Mouse (Mus musculus) limb, embryonic 14.5 days (tissue): ENCODE measurements around the gene 4930452B06Rik. TPM values are rescaled to one million over a fixed set of nuclear protein-coding genes. Genes with fewer than 3 reads are reported as not detected.
A peak's percentile ranks its signal among the peaks of the same experiment; 100 is the strongest.

Experiments used
- ATAC-seq: fragments of 200-750 bp; cut with Nextera tagmentation; 2 replicates; pipeline ENCODE4 v1.8.0; 2017; ENCODE audit warnings: low read depth, moderate number of reproducible peaks, moderate TSS enrichment; ENCODE audit not compliant: low FRiP score
- DNase-seq: peaks from one replicate; pipeline ENCODE4 v3.0.0-alpha.2; 2015; ENCODE audit warnings: low spot score
- H3K27ac ChIP-seq: fragments of 300-500 bp; sonication (generic); replicated peaks from 2 replicates; pipeline ENCODE4 v1.5.1; 2014; ENCODE audit warnings: low read depth, mild to moderate bottlenecking, low read length, moderate library complexity, mixed read lengths
- H3K27me3 ChIP-seq: fragments of 300-500 bp; sonication (generic); 2 replicates; pipeline ENCODE4 v1.6.1; 2014; ENCODE audit warnings: low read length, mixed read lengths; ENCODE audit not compliant: control insufficient read depth, insufficient read depth
- H3K36me3 ChIP-seq: fragments of 300-500 bp; sonication (generic); 2 replicates; pipeline ENCODE4 v1.6.1; 2014; ENCODE audit warnings: mild to moderate bottlenecking, low read length, moderate library complexity, mixed read lengths; ENCODE audit not compliant: control insufficient read depth, insufficient read depth
- H3K4me1 ChIP-seq: fragments of 300-500 bp; sonication (generic); 2 replicates; pipeline ENCODE4 v1.6.1; 2014; ENCODE audit warnings: antibody characterized with exemption, low read length, mixed read lengths; ENCODE audit not compliant: control insufficient read depth, insufficient read depth
- H3K4me2 ChIP-seq: fragments of 300-500 bp; sonication (generic); replicated peaks from 2 replicates; pipeline ENCODE4 v1.6.1; 2014; ENCODE audit warnings: low read depth, mild to moderate bottlenecking, low read length, moderate library complexity; ENCODE audit not compliant: severe bottlenecking
- H3K4me3 ChIP-seq: fragments of 300-500 bp; sonication (generic); replicated peaks from 2 replicates; pipeline ENCODE4 v1.5.1; 2014; ENCODE audit warnings: low read length
- H3K9ac ChIP-seq: fragments of 300-500 bp; sonication (generic); 2 replicates; pipeline ENCODE4 v1.6.1; 2014; ENCODE audit warnings: mild to moderate bottlenecking, low read depth, low read length, moderate library complexity; ENCODE audit not compliant: severe bottlenecking
- H3K9me3 ChIP-seq: fragments of 300-500 bp; sonication (generic); 2 replicates; pipeline ENCODE4 v1.6.1; 2016; ENCODE audit warnings: low read length; ENCODE audit not compliant: control insufficient read depth
- POLR2A ChIP-seq: fragments of 200-500 bp; IDR thresholded peaks from 2 replicates; pipeline ENCODE4 v1.8.0; 2012; ENCODE audit warnings: inconsistent platforms, mild to moderate bottlenecking, moderate library complexity, borderline replicate concordance; ENCODE audit not compliant: insufficient read depth, insufficient read length; ENCODE audit errors: extremely low read depth
- WGBS: fragments of 180-500 bp; shearing (Covaris S2); extraction: QIAGEN DNeasy Blood & Tissue Kit; methylation state at CpG from one replicate; pipeline ENCODE4 v1.1.7; 2014; 5-methylcytosine and 5-hydroxymethylcytosine counted together
- polyA plus RNA-seq, 2 experiments: library from polyadenylated mRNA; depleted of rRNA in 1 of 2; stranded (reverse) in 1 of 2; unstranded in 1 of 2; fragments of >200 nt; fragmentation: Nextera tagmentation in 1 of 2; extraction: Ambion mirVana in 1 of 2; gene quantifications; 2 replicates each; pipeline versions ENCODE4 v1.2.1 to v1.2.3; 2012 to 2014

The 4930452B06Rik gene
- polyA plus RNA-seq, 2 experiments: 2.7 to 5.0 TPM

DNA sequence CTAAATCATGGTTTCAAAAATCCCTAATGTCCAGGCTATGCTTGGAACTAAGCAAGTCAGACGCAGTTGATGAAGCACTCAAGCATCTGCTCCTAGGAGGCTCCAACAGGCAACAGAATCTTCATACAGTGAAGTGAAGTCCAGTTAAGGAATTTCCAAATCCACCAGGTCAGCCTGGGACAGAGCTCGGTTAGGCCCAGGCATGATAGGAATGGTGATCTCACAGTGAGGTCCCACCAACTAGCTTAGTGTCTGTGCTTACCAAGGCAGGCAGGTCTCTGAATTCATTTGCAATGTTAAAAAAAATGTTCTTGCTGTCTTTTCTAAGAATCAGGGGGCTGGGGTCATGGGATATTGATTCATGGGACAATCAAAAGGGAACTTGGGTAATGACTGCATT lies 236.3 kb downstream of the 4930452B06Rik start:
- ATAC-seq: no peak
- 70% methylated on average over 2 of the region's 2 CpGs for WGBS

GRCm38 (mm10) chr14:8422833-8423232 lies 243.2 kb downstream of the 4930452B06Rik start:
- Histone ChIP-seq H3K27ac (no peak overlapping the region), H3K4me1 (peaks cover 4% of the 10 kb centered on the region; the same call in 1 of the 2 replicates), H3K4me2 (no peak overlapping the region), H3K27me3 (no peaks in the 10 kb centered on the region), H3K9me3 (no peaks in the 10 kb centered on the region), H3K9ac (no peak overlapping the region), H3K4me3 (no peak overlapping the region), H3K36me3 (no peaks in the 10 kb centered on the region)
- 93% methylated on average over 3 of the region's 3 CpGs for WGBS
- DNase-seq (no peak), ATAC-seq (no peak)
- no peak for TF ChIP-seq POLR2A

More for the DNA sequence above, 236.3 kb downstream of the 4930452B06Rik start:
- H3K27ac ChIP-seq: no peak overlapping the region
- no peaks in the 10 kb centered on the region for H3K9me3 ChIP-seq
- no peak overlapping the region for H3K4me3 ChIP-seq
- no peak overlapping the region for H3K4me2 ChIP-seq
- no peak for TF ChIP-seq POLR2A
- no peak overlapping the region for H3K9ac ChIP-seq
- no peaks in the 10 kb centered on the region for H3K36me3 ChIP-seq
- no peaks in the 10 kb centered on the region for H3K27me3 ChIP-seq
- H3K4me1 ChIP-seq: no peaks in the 10 kb centered on the region
- DNase-seq: no peak

DNA sequence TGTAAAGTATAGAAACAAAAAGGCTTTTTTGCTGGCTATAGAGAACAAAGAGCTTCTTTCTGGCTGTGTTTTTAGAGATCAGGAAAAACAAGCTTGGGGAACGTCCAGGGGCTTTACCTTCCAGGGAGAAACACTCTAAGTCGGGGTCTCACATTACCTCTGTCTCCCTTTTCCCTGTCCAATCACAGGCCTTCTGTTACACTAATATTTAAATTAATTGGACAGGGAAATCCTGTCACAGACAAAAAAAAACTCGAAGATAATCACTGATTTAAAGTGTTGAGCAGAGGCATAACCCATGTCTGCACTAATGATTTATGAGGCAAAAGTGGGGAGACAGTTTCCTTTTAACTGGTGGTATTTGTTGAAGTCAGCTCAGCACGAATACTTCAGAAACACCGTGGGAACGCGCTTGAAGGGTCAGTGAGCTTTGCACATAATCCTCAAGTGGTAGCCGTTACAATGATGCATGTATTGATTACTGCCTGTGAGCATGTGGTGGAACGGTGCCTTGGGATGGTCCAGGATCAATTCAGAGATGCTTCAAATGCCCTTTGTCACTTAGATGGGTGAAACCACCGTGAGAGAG lies 244.7 kb downstream of the 4930452B06Rik start:
- Histone ChIP-seq H3K9me3 (no peaks in the 10 kb centered on the region), H3K9ac (no peak overlapping the region), H3K36me3 (no peaks in the 10 kb centered on the region), H3K4me1 (peaks cover 4% of the 10 kb centered on the region; the same call in 1 of the 2 replicates), H3K27me3 (no peaks in the 10 kb centered on the region), H3K4me2 (peak overlapping the region; percentile 29), H3K27ac (no peak overlapping the region), H3K4me3 (no peak overlapping the region)
- 14% methylated on average over 10 of the region's 10 CpGs for WGBS
- DNase-seq (peak; percentile 26), ATAC-seq (no peak)
- TF ChIP-seq POLR2A: no peak

DNA sequence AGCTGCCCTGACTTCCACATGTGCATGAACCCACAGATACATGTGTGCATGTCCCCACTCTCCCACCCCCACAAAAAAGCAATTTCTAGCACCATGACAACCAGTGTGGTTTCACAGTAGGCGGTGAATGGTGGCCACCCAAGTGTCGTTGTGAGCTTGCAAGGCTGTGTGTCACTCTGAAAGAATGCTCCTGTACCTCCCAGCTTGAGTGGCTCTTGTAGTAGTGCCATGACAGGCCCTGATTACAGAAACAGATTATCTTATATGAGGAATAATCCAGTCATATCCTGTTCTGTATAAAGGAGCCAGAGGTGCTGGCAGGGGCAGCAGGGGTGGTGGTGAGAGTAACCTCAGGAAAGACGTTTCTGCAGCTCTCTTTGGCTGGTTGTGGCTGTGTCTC lies 247.4 kb downstream of the 4930452B06Rik start:
- H3K9ac ChIP-seq: no peak overlapping the region
- peaks cover 4% of the 10 kb centered on the region; the same call in 1 of the 2 replicates for H3K4me1 ChIP-seq
- no peak overlapping the region for H3K4me3 ChIP-seq
- H3K9me3 ChIP-seq: no peaks in the 10 kb centered on the region
- no peaks in the 10 kb centered on the region for H3K27me3 ChIP-seq
- TF ChIP-seq POLR2A: no peak
- DNase-seq: no peak
- H3K36me3 ChIP-seq: no peaks in the 10 kb centered on the region
- no peak overlapping the region for H3K4me2 ChIP-seq
- no peak overlapping the region for H3K27ac ChIP-seq
- 52% methylated on average over 3 of the region's 3 CpGs for WGBS
- no peak for ATAC-seq

- ATAC-seq (no peak), DNase-seq (no peak)
- Histone ChIP-seq H3K27ac (no peak overlapping the region), H3K4me3 (no peak overlapping the region), H3K4me2 (no peak overlapping the region), H3K4me1 (no peaks in the 10 kb centered on the region), H3K9me3 (no peaks in the 10 kb centered on the region), H3K9ac (no peak overlapping the region), H3K36me3 (no peaks in the 10 kb centered on the region), H3K27me3 (no peaks in the 10 kb centered on the region)
- 58% methylated on average over 6 of the region's 6 CpGs for WGBS
- TF ChIP-seq POLR2A: no peak
Observed at GRCm38 (mm10) chr14:8405946-8406345, 260.1 kb downstream of the 4930452B06Rik start.
